Mouse (Mus musculus) lung, adult 2 months (tissue): ENCODE data around the gene Zfyve21.

Experiments
- CTCF ChIP-seq: fragments of 200-500 bp; IDR thresholded peaks from 2 replicates; pipeline ENCODE4 v1.5.1; 2011; ENCODE audit warnings: mild to moderate bottlenecking, low read length, control low read depth; ENCODE audit not compliant: insufficient read depth
- POLR2A ChIP-seq: fragments of 200-500 bp; IDR thresholded peaks from 2 replicates; pipeline ENCODE4 v1.6.1; 2011; ENCODE audit warnings: low read depth, mild to moderate bottlenecking, control low read depth, low read length, borderline replicate concordance; ENCODE audit errors: extremely low read depth

- TF ChIP-seq CTCF, result no peak
- no peak for TF ChIP-seq POLR2A
These were observed 16.4 kb downstream of the Zfyve21 start for GRCm38 (mm10) chr12:111830375-111830774.
